Mouse (Mus musculus): ENCODE results near the gene Myocos.

- no peak for TF ChIP-seq CTCF (IDR thresholded peaks at IDR 0.05; ENCODE audit: low read depth, low read length)
- no peak for TF ChIP-seq POLR2A (IDR thresholded peaks at IDR 0.05; ENCODE audit: borderline replicate concordance, low read depth, low read length)
Measured at GRCm38 (mm10) chr1:162609633-162610250, 48.3 kb downstream of the Myocos start.

Measured in bone marrow macrophage, adult 2 months (primary cell).